Comparison of ENCODE assay signal across 14 mouse cellular contexts in genomic region chr8:113531116-113531665, GRCm38 (mm10).
A peak's percentile ranks its signal among the peaks of the same experiment; 100 is the strongest.
DNase-seq lines count a peak whose midpoint lies in the region; ATAC-seq and TF ChIP-seq lines count a peak whose summit lies in the region.
"Had no signal": no experiment of that assay in that cellular context is flagged by ENCODE, and none has a peak within 500 bp of the region (broad histone marks: within the 10 kb centered on the region; RNA-seq: fewer than 3 reads in every experiment).

No protein-coding gene starts in this region.

- H3K9me3 ChIP-seq in heart, embryonic 12.5 days (replicated peaks) = peaks cover 4% of the 10 kb centered on the region; the same call in 1 of the 2 replicates
- H3K9me3 ChIP-seq in embryonic facial prominence, embryonic 15.5 days (replicated peaks) = no peaks in the 10 kb centered on the region
- H3K9me3 ChIP-seq: midbrain, embryonic 10.5 days had no signal

- WGBS in heart, embryonic 12.5 days = 53% methylated on average over 10 of the region's 10 CpGs
- 45% methylated on average over 10 of the region's 10 CpGs for WGBS in embryonic facial prominence, embryonic 15.5 days

- no peak overlapping the region for H3K4me3 ChIP-seq in heart, embryonic 12.5 days
- H3K4me3 ChIP-seq in embryonic facial prominence, embryonic 15.5 days (replicated peaks) = no peak overlapping the region
- H3K4me3 ChIP-seq in myocyte = no peak overlapping the region
- H3K4me3 ChIP-seq: midbrain, embryonic 10.5 days had no signal

- H3K4me1 ChIP-seq in heart, embryonic 12.5 days (replicated peaks) = 0 out of 2 replicates have a peak, but pooled peaks cover 4% of the 10 kb centered on the region
- peaks cover 11% of the 10 kb centered on the region for H3K4me1 ChIP-seq in embryonic facial prominence, embryonic 15.5 days

- ATAC-seq in heart, embryonic 12.5 days (ENCODE audit: insufficient number of reproducible peaks, low FRiP score) = peak; percentile 68
- ATAC-seq in embryonic facial prominence, embryonic 15.5 days (ENCODE audit: insufficient number of reproducible peaks, low FRiP score, low TSS enrichment, low read depth) = 0 out of 2 replicates have a peak, but pooled peaks have one; percentile 57
- ATAC-seq: forebrain, embryonic 14.5 days had no signal

- no peaks in the 10 kb centered on the region for H3K36me3 ChIP-seq in heart, embryonic 12.5 days
- no peaks in the 10 kb centered on the region for H3K36me3 ChIP-seq in embryonic facial prominence, embryonic 15.5 days
- no peaks in the 10 kb centered on the region for H3K36me3 ChIP-seq in myocyte (ENCODE audit: control insufficient read depth, insufficient read depth)
- H3K36me3 ChIP-seq: midbrain, embryonic 10.5 days had no signal

- H3K27me3 ChIP-seq in heart, embryonic 12.5 days (replicated peaks) = no peaks in the 10 kb centered on the region
- no peaks in the 10 kb centered on the region for H3K27me3 ChIP-seq in embryonic facial prominence, embryonic 15.5 days
- H3K27me3 ChIP-seq in myocyte (ENCODE audit: control insufficient read depth, insufficient read depth, insufficient read length) = no peaks in the 10 kb centered on the region

- H3K9ac ChIP-seq in heart, embryonic 12.5 days = no peak overlapping the region
- no peak overlapping the region for H3K9ac ChIP-seq in embryonic facial prominence, embryonic 15.5 days

- DNase-seq in heart, adult 11 months = no peak
- peak; percentile 13 for DNase-seq in kidney, postnatal 10 days
- DNase-seq in kidney, adult 9 months = no peak
- DNase-seq in urinary bladder, postnatal 14 days (ENCODE audit: low spot score) = no peak
- DNase-seq in cerebellum, postnatal 4 days (ENCODE audit: low spot score in 2 of 2) = no peak
- DNase-seq: embryo, embryonic 11 days; gastrocnemius, postnatal 36 days; layer of hippocampus, postnatal 36 days had no signal

- H3K4me2 ChIP-seq in heart, embryonic 12.5 days = 0 out of 2 replicates have a peak overlapping the region, but pooled peaks have one; percentile 1
- peak overlapping the region; percentile 10; the same call in 1 of the 2 replicates for H3K4me2 ChIP-seq in embryonic facial prominence, embryonic 15.5 days (replicated peaks)
- H3K4me2 ChIP-seq in myocyte (ENCODE audit: low read depth) = peak overlapping the region; percentile 34
- H3K4me2 ChIP-seq: liver, embryonic 11.5 days had no signal

- H3K79me2 ChIP-seq in myocyte (ENCODE audit: control insufficient read depth, insufficient read depth) = no peaks in the 10 kb centered on the region

- H3ac ChIP-seq in myocyte (ENCODE audit: control insufficient read depth, insufficient read length) = no peak overlapping the region

- no peak overlapping the region for H3K27ac ChIP-seq in heart, embryonic 12.5 days (ENCODE audit: poor library complexity, severe bottlenecking)
- 0 out of 2 replicates have a peak overlapping the region, but pooled peaks have one; percentile 28 for H3K27ac ChIP-seq in embryonic facial prominence, embryonic 15.5 days (replicated peaks)
- H3K27ac ChIP-seq: midbrain, embryonic 10.5 days had no signal

- TF ChIP-seq POLR2A in myocyte (IDR thresholded peaks at IDR 0.05; ENCODE audit: insufficient read length, low read depth) = no peak

TF ChIP-seq in myocyte, 11 proteins besides CTCF, POLR2A, EP300 and RAD21:
- TF ChIP-seq POLR2AphosphoS2 (IDR thresholded peaks at IDR 0.05; ENCODE audit: insufficient read length, low read depth) = no peak
- no peak for TF ChIP-seq MAX (IDR thresholded peaks at IDR 0.05; ENCODE audit: low read depth)
- TF ChIP-seq SRF (IDR thresholded peaks at IDR 0.05; ENCODE audit: control insufficient read depth, insufficient read length, low read depth) = no peak
- TF ChIP-seq CEBPB (IDR thresholded peaks at IDR 0.05; ENCODE audit: insufficient read depth, poor library complexity, severe bottlenecking) = no peak
- no peak for TF ChIP-seq TCF3 (IDR thresholded peaks at IDR 0.05; ENCODE audit: insufficient read length, low read depth)
- no peak for TF ChIP-seq MYOG (IDR thresholded peaks at IDR 0.05; ENCODE audit: control insufficient read depth in 1 of 3, insufficient read depth in 1 of 3, insufficient read length in 2 of 3, low read depth in 2 of 3)
- TF ChIP-seq USF1 (IDR thresholded peaks at IDR 0.05; ENCODE audit: low read depth) = no peak
- no peak for TF ChIP-seq TCF12 (IDR thresholded peaks at IDR 0.05; ENCODE audit: insufficient read depth, poor library complexity, severe bottlenecking)
- TF ChIP-seq MYOD1 (IDR thresholded peaks at IDR 0.05; ENCODE audit: control insufficient read depth in 1 of 3, insufficient read length in 2 of 3, low read depth in 2 of 3) = no peak
- TF ChIP-seq E2F4 (IDR thresholded peaks at IDR 0.05; ENCODE audit: insufficient read depth) = no peak
- TF ChIP-seq REST (IDR thresholded peaks at IDR 0.05; ENCODE audit: insufficient read depth, insufficient read length) = no peak
